Mouse (Mus musculus): Measurements from ENCODE around the gene Barx2. TPM values are rescaled to one million over a fixed set of nuclear protein-coding genes. Genes with fewer than 3 reads are reported as not detected.
A peak's percentile ranks its signal among the peaks of the same experiment; 100 is the strongest.
"Not testable (repeated sequence)": the region's sequence is repeated elsewhere in the genome, so short reads cannot be mapped to it uniquely, and the experiment has no call there.

The Barx2 gene
- total RNA-seq (2021), result not detected

DNA sequence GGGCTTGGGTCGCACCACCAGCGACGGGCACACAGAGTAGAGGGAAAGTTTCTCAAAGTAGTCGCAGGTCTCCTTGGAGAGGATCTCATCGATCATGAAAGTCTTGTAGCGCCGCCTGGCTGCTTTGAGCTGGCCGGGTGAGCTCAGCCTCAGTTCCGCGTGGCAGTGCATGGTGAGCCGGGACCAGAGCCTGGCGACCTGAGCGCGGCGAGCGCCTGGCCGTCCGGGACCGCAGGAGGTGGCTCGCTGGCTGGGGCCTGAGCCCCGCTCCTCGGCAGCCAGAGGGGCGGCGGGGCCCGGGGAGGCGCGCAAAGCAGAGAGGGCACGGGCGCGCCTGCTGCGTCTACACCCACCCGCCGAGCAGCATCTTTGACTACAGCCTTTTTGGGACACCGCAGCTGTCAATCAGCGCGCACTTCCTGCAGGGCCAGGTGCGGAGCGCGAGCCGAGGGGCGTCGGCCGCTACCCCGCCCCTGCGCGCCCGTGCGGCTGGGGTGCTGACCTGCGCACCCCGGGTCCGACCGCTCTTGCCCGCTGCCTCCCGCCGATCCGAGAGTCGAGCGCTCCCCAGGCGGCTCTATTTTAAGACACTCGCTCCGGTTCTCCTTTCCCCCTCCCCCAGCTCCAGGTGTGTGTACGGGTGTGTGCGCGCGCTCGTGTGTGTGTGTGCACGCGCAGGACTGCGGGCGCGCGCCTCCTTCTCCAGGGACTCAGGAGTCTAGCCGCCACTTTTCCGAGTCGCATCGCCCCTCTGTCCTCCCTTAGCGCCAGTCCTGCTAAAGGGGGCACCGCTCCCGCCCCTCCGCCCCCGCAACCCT, at the start of gene Barx2:
TSS of gene Barx2 (minus strand) at position 542 of the 818 bp plus-strand sequence.
- intact Hi-C loops (cut with DNase I), result loop anchor here (2.0 to 10.0 kb wide), 2 partner anchors 54 to 208 kb away; no protein-coding TSS in a partner anchor
- peak; percentile 34 to 41 for DNase-seq

- intact Hi-C loops (cut with DNase I), result loop anchor here (10.0 kb wide), 1 partner anchor 383 kb away; the partner anchor contains the start of gene Kcnj5
- DNase-seq, result no peak
Observed at GRCm38 (mm10) chr9:31962265-31962664, 49.0 kb upstream of the Barx2 start.

GRCm38 (mm10) chr9:31960488-31960887, 47.2 kb upstream of the Barx2 start:
- no peak for DNase-seq
- intact Hi-C loops (cut with DNase I), result loop anchor here (10.0 kb wide), 1 partner anchor 384 kb away; the partner anchor contains the start of gene Kcnj5

DNA sequence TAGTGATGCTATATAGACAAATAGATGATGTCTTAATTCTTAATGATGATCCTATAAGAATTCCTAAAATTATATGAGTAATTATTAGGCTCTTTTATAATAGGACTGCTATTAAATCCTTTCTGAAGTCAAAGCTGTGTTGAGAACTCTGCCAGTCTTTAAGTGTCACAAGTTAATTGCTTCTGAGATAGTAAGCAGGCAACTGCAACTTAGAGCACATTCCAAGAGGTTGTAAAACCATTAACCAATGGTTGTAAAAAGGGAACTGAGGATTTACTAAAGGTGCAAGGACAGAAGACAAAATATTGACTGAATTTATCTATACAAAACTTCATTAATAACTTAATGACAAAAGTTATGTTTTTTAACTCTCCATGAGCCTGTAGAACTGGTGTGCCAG, 44.9 kb upstream of the Barx2 start:
- no peak for DNase-seq
- intact Hi-C loops (cut with DNase I), result no loop called here

GRCm38 (mm10) chr9:31950506-31950905, 37.2 kb upstream of the Barx2 start:
- intact Hi-C loops (cut with DNase I), result no loop called here
- no peak for DNase-seq

- intact Hi-C loops (cut with DNase I), result no loop called here
- no peak for DNase-seq
Observed at GRCm38 (mm10) chr9:31949031-31949430, 35.8 kb upstream of the Barx2 start.

DNA sequence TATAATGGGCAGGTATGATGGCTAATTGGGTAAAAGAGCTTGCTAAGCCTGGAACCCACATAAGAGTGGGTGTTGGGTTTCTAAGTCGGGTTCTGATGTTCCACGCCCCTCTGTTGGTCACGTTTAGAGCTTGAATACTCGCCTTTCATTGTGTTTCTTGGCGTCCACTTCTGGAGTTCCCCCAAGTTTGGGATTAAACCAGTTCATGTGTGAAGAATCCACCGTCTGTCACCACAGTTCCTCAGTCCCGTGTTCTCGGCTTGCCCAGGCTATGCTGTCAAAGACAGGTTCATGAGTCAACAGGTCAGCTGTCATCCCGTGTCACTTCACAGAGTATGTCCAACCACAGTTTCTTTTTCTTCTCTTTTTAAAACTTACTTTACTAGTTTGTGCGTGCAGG, 33.8 kb upstream of the Barx2 start:
- DNase-seq, result no peak
- intact Hi-C loops (cut with DNase I), result loop anchor here (2.0 kb wide), 1 partner anchor 212 kb away; no protein-coding TSS in a partner anchor

- intact Hi-C loops (cut with DNase I), result loop anchor here (1.0 kb wide), 1 partner anchor 217 kb away; no protein-coding TSS in a partner anchor
- DNase-seq, result no peak
Observed at GRCm38 (mm10) chr9:31942334-31942733, 29.1 kb upstream of the Barx2 start.

DNA sequence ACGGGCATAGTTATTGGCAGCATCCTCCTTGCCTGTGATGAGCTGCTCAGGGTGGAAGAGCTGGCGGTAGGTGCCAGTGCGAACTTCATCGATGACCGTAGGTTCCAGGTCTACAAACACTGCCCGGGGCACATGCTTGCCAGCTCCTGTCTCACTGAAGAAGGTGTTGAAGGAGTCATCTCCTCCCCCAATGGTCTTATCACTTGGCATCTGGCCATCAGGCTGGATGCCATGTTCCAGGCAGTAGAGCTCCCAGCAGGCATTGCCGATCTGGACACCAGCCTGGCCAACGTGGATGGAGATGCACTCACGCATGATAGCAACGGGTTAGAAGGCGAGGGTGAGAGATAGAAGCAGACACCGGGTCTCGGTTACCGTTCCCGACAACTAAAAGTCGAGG, 23.2 kb upstream of the Barx2 start:
- intact Hi-C loops (cut with DNase I), result not testable (repeated sequence)
- peak; percentile 27 to 43 for DNase-seq

DNA sequence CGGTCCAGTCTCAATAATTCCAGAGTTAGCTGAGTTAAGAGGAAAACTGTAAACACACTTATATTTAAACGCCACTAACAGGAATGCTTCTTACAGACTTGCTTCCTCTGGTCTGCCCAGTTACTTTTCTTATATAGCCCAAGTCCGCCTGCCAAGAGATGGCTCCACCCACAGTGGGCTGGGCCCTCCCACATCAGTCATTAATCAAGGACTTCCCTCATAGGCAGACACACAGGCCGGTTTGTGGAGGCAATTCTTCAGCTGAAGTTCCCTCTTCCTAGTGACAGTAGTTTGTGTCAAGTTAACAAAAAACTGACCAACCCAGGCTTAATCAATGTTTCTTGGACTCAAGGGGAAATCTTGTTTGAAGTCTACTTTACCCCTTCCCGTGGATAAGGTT, 18.4 kb upstream of the Barx2 start:
- intact Hi-C loops (cut with DNase I), result no loop called here

GRCm38 (mm10) chr9:31931255-31931654, 18.0 kb upstream of the Barx2 start:
- no peak for DNase-seq
- intact Hi-C loops (cut with DNase I), result no loop called here

More for the DNA sequence above, 18.4 kb upstream of the Barx2 start:
- DNase-seq, result no peak

- no peak for DNase-seq
- intact Hi-C loops (cut with DNase I), result loop anchor here (1.0 kb wide), 1 partner anchor 367 kb away; no protein-coding TSS in a partner anchor
Observed at GRCm38 (mm10) chr9:31926766-31927165, 13.5 kb upstream of the Barx2 start.

DNA sequence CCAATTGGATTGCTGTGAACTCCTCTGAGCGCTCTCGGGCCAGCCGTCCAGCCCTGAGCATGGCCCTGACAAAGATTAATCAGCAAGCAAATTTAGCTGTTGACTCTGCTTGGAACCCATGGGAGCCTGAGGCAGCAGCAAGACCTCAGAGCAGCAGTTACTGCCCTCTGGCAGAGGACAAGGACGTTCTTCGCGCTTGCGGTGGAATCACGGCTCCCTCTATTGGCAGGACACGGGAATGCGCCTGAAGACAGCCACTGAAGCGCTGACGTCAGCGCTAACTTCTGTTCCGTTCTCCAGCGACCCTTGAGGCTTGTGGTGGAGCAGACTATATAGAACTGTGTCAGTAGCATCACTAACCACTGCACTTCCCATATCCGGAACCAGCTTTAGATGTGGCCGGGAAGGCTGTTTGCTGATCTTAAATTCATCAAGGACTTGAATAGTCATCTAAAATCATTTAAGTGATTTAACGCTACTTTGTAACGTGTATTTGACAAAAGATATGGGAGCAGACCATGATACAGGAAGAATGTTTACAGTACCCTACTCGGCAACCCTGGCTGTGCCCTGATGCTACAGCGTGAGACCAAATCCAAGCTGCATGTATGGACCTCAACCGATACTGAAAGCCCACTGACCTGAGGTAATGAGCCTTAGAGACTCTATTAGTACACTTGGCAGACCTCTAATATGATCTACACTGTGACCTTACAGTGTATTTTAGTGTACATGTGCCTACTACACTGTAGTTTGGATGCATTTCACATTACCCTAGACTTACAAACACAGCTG, 12.8 kb upstream of the Barx2 start:
- peak; percentile 82 to 88 for DNase-seq
- intact Hi-C loops (cut with DNase I), result loop anchor here (1.0 kb wide), 1 partner anchor 367 kb away; no protein-coding TSS in a partner anchor

DNA sequence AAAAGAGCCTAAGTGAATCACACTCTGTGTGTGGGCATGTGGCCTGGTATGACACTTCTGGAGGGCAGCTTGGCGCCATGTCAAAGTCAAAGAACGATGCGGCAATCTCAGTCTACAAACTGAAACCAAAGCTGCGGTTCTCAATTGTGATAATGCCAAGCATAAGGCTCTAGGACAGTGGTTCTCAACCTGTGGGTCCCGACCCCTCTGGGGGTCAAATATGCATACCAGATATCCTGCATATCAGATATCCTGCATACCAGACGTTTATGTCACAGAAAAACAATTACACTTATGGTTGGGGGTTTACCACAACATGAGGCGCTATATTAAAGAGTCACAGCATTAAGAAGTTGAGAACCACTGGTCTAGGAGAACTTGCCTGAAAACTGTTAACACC, 10.3 kb upstream of the Barx2 start:
- intact Hi-C loops (cut with DNase I), result no loop called here
- DNase-seq, result no peak

DNA sequence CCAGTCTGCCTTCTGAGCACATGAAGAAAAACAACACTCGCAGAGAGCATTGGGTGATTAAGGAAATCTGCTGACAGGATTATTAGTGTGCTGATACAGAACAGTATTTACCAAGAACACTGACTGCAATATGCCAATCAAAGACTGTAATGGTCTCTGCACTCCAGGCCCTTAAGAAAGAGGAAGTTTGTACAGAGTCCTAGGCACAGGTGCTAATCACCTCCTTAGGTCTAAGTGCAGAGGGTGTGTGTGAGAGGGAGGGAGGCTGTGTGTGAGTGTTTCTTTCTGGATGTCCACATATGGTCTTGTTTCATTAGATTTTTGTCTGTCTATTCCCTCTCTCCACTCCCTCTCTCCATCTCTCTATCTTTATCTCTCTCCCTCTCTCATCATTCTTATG, 6.5 kb upstream of the Barx2 start:
- intact Hi-C loops (cut with DNase I), result loop anchor here (10.0 kb wide), 1 partner anchor 215 kb away; no protein-coding TSS in a partner anchor
- no peak for DNase-seq

GRCm38 (mm10) chr9:31916421-31916820, 3.2 kb upstream of the Barx2 start:
- intact Hi-C loops (cut with DNase I), result loop anchor here (10.0 kb wide), 1 partner anchor 212 kb away; no protein-coding TSS in a partner anchor
- no peak for DNase-seq

- intact Hi-C loops (cut with DNase I), result loop anchor here (10.0 kb wide), 1 partner anchor 210 kb away; no protein-coding TSS in a partner anchor
- DNase-seq, result no peak
Observed at GRCm38 (mm10) chr9:31914871-31915270, 1.6 kb upstream of the Barx2 start.

DNA sequence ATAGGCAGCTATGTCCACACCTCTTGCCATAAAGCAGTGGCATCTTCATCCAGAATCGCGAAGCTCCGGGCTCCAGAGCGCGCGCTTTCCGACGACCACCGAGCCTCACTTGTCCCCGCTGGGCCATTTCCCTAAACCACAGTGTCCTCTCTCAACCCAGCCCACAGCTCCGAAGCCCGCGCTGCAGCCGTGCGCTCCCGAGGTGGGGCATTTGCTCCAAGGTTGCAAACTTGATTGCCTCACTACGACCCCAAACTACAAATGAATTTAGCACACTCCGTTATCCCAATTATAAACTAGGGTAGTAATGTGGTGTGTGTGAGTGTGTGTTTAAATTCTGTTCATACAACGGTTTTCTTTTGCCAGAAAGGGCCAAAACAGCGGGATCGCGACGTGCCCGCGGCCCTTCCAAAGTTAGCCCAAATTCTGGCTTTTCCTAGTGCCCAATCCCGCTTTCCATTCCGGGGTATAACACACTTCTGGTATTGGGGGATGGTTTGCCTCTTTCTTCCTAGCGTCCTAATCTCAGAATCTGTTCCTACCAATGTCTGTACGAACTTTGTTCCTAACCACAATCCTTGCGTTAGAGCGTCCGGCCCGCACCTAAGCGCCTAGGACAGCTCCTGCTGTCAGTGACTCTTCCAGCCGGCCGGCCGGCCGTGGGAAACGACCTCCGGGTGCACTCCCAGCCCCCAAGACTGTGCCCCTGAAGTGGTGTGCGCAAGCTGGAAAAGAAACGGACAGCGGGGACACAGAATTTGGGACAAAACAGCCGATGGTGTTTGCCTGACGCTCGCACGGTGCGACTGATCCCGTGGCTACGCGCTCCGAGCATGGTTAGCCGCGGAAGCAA, 703 bp upstream of the Barx2 start:
- intact Hi-C loops (cut with DNase I), result loop anchor here (2.0 to 10.0 kb wide), 2 partner anchors 55 to 209 kb away; no protein-coding TSS in a partner anchor
- DNase-seq, result no peak

GRCm38 (mm10) chr9:31912553-31912920, 725 bp downstream of the Barx2 start:
- no peak for DNase-seq
- intact Hi-C loops (cut with DNase I), result loop anchor here (2.0 to 10.0 kb wide), 2 partner anchors 54 to 208 kb away; no protein-coding TSS in a partner anchor

GRCm38 (mm10) chr9:31910221-31910620, 3.0 kb downstream of the Barx2 start:
- intact Hi-C loops (cut with DNase I), result loop anchor here (10.0 kb wide), 1 partner anchor 205 kb away; no protein-coding TSS in a partner anchor
- DNase-seq, result no peak
